Mouse (Mus musculus) forebrain, embryonic 12.5 days (tissue): ENCODE data around the gene Sema4a. TPM values are rescaled to one million over a fixed set of nuclear protein-coding genes. Genes with fewer than 3 reads are reported as not detected.
A peak's percentile ranks its signal among the peaks of the same experiment; 100 is the strongest.

Experiments used
- ATAC-seq: fragments of 200-750 bp; cut with Nextera tagmentation; 2 replicates; pipeline ENCODE4 v1.8.0; 2017; ENCODE audit warnings: moderate TSS enrichment; ENCODE audit not compliant: low FRiP score
- H3K27ac ChIP-seq: fragments of 300-500 bp; sonication (generic); 2 replicates; pipeline ENCODE4 v1.5.1; 2016; ENCODE audit warnings: mild to moderate bottlenecking
- H3K27me3 ChIP-seq: fragments of 300-500 bp; sonication (generic); 2 replicates; pipeline ENCODE4 v1.6.1; 2016; ENCODE audit warnings: mild to moderate bottlenecking
- H3K36me3 ChIP-seq: fragments of 300-500 bp; sonication (generic); replicated peaks from 2 replicates; pipeline ENCODE4 v1.6.1; 2016; ENCODE audit warnings: mild to moderate bottlenecking
- H3K4me1 ChIP-seq: fragments of 300-500 bp; sonication (generic); 2 replicates; pipeline ENCODE4 v1.6.1; 2016
- H3K4me2 ChIP-seq: fragments of 300-500 bp; sonication (generic); 2 replicates; pipeline ENCODE4 v1.6.1; 2016; ENCODE audit warnings: mild to moderate bottlenecking, moderate library complexity
- H3K4me3 ChIP-seq: fragments of 300-500 bp; sonication (generic); replicated peaks from 2 replicates; pipeline ENCODE4 v1.5.1; 2016; ENCODE audit warnings: mild to moderate bottlenecking
- H3K9ac ChIP-seq: fragments of 300-500 bp; sonication (generic); 2 replicates; pipeline ENCODE4 v1.6.1; 2016; ENCODE audit warnings: mild to moderate bottlenecking
- H3K9me3 ChIP-seq: fragments of 300-500 bp; sonication (generic); 2 replicates; pipeline ENCODE4 v1.6.1; 2016
- WGBS: fragments of 180-500 bp; shearing (Covaris S2); methylation state at CpG from one replicate; pipeline ENCODE4 v1.1.7; 2016; 5-methylcytosine and 5-hydroxymethylcytosine counted together
- polyA plus RNA-seq: library from polyadenylated mRNA; unstranded; fragments of >200 nt; fragmentation: Nextera tagmentation; extraction: Ambion mirVana; gene quantifications from 2 replicates; pipeline ENCODE4 v1.2.1, GENCODE M21; 2016

Sema4a gene
- polyA plus RNA-seq, 1 experiment from 2014 or later, result 15.3 TPM

DNA sequence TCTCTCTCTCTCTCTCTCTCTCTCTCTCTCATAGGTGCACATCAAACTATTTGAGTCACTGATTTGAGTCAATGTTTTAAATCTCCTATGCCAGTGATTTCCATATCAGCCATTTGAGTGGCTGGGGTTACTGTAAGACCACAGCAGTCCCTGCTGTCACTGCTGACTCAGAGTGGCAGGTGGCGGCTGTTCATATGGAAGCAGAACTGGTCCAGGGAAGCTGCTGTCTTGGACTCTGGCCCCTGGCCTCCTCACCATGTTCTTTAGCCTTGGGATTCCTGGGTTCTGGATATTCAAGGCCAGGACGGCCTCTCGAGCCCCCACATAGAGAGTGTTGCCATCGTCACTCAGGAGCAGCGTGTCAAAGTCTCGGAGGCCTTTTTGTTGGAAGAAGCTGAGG is 8.3 kb downstream of the Sema4a start:
- H3K4me3 ChIP-seq, result no peak overlapping the region
- peaks cover 13% of the 10 kb centered on the region for H3K36me3 ChIP-seq
- peaks cover 10% of the 10 kb centered on the region; the same call in 1 of the 2 replicates for H3K27me3 ChIP-seq
- H3K9me3 ChIP-seq, result no peaks in the 10 kb centered on the region
- H3K27ac ChIP-seq, result no peak overlapping the region
- WGBS, result 79% methylated on average over 6 of the region's 6 CpGs
- no peak for ATAC-seq
- H3K4me2 ChIP-seq, result no peak overlapping the region
- H3K9ac ChIP-seq, result no peak overlapping the region
- H3K4me1 ChIP-seq, result peaks cover 28% of the 10 kb centered on the region

DNA sequence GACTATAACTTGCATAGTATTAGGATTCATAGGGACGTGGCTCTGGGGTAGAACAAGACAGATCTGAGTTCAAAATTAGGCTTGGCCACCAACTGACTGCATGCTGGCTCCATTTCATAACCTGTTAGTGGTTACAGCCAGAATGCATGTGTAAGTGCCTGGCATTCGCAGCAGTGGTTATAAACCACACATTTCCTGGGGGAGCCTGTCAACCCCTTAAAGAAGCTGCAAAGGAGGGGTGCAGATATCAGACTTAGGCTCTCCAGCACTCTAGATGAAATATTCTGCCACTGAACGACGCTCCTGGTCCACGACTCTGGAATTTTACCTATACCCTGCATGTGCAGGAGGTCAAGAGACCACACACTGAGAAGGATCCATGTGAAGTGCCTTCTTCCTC is 8.7 kb downstream of the Sema4a start:
- peaks cover 14% of the 10 kb centered on the region for H3K36me3 ChIP-seq
- 82% methylated on average over 5 of the region's 5 CpGs for WGBS

DNA sequence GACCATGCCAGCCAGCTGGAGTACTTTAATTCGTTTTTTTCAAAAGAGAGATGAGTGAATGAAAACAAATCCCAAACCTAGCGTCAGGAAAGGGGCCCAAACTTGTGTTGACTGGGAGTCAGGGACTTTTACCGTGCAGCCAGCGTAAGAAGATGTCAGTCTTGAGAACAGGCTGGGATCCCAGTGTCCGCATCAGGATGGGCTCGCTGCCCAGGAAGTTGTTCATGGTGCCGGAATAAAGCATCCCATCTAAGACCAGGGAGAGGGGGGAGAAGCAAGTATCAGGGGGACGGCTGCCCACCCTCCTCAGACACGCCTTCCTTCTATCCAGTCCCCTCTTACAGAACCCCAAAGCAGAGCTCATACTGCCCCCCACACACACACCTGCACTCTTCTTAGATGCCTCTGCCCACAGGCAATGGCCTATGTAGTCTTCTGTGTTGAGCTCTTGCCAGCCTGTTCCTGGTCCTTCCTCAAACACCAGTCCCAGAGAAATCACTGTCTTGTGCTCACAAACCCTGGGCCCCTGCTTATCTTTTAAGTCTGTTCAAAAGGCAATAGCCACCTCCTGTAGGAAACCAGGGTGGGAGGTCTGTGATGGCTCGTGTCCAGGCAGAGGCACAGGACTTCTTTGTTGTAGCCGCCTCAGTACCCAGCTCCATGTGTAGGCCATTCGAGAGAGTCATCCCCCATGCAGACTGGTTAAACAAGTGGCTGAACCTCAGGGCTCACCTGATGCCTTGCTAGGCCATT is 10.4 kb downstream of the Sema4a start:
- no peaks in the 10 kb centered on the region for H3K9me3 ChIP-seq
- H3K36me3 ChIP-seq, result peaks cover 14% of the 10 kb centered on the region
- no peak overlapping the region for H3K27ac ChIP-seq
- no peak overlapping the region for H3K9ac ChIP-seq
- peaks cover 18% of the 10 kb centered on the region for H3K4me1 ChIP-seq
- H3K27me3 ChIP-seq, result peaks cover 9% of the 10 kb centered on the region; the same call in 1 of the 2 replicates
- H3K4me3 ChIP-seq, result no peak overlapping the region
- no peak for ATAC-seq
- H3K4me2 ChIP-seq, result no peak overlapping the region
- WGBS, result 78% methylated on average over 12 of the region's 12 CpGs

More for the DNA sequence above, 8.7 kb downstream of the Sema4a start:
- Histone ChIP-seq H3K4me1 (peaks cover 24% of the 10 kb centered on the region), H3K9ac (no peak overlapping the region), H3K4me2 (no peak overlapping the region), H3K27ac (no peak overlapping the region), H3K27me3 (peaks cover 10% of the 10 kb centered on the region; the same call in 1 of the 2 replicates), H3K4me3 (no peak overlapping the region), H3K9me3 (no peaks in the 10 kb centered on the region)
- no peak for ATAC-seq

DNA sequence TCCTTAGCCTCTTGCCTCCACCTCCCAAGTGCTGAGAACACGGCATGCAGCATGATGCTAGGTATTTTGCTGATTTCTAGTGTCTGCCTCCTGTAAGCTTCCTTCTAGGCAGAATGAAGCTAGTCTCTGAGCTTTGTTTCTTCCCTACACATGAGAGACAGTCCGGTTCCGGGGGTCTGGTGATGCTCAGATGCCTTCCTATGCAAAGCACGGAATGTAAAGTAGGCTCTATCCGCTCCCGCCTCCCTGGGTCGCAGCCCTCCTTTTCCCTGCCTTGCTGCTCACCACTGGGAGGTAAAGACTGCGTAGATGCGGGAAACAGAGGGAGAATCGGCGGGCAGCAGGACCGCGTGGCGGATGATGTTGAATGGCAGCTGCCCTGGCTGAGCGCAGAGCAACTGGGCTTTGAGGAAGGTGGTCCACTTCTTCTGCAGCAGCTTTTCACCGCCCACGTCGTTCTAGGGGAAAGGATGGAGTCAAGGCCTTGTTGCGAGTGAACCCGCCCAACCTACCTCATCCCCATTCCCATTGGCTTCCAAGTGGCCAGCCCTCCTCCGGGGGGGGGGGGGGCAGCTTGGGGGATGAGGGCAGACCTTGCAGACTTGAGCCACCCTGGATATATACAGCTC is 11.5 kb downstream of the Sema4a start:
- peak overlapping the region; percentile 48 for H3K4me2 ChIP-seq
- H3K27me3 ChIP-seq, result 0 out of 2 replicates have a peak, but pooled peaks cover 3% of the 10 kb centered on the region
- H3K4me3 ChIP-seq, result peak overlapping the region; percentile 26
- 5% methylated on average over 21 of the region's 21 CpGs for WGBS
- ATAC-seq, result peak; percentile 69
- H3K9me3 ChIP-seq, result no peaks in the 10 kb centered on the region
- peaks cover 21% of the 10 kb centered on the region for H3K4me1 ChIP-seq
- H3K27ac ChIP-seq, result peak overlapping the region; percentile 65
- H3K9ac ChIP-seq, result peak overlapping the region; percentile 49
- peaks cover 14% of the 10 kb centered on the region for H3K36me3 ChIP-seq

DNA sequence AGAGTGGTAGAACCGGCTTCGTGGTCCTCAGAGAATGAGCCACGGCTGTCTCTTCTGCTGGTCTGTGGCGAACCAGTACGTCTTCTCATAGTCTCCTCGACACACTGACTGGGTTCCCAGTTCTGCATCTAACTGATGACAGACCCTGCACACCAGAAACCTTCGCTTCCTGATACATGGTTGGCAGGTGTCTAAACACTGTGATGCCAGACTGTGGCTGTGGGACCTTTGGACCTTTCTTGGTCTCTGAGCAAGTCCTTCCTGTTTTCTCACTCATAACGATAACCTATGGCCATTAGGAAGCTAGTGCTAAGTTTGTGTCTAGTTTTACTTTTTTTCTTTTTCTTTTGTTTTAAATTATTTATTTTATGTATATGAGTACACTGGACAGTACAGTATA is 12.5 kb downstream of the Sema4a start:
- Histone ChIP-seq H3K9ac (no peak overlapping the region), H3K4me3 (no peak overlapping the region), H3K36me3 (peaks cover 14% of the 10 kb centered on the region), H3K9me3 (no peaks in the 10 kb centered on the region), H3K4me1 (peaks cover 21% of the 10 kb centered on the region), H3K27me3 (0 out of 2 replicates have a peak, but pooled peaks cover 3% of the 10 kb centered on the region), H3K27ac (no peak overlapping the region), H3K4me2 (no peak overlapping the region)
- 95% methylated on average over 8 of the region's 8 CpGs for WGBS
- ATAC-seq, result no peak

DNA sequence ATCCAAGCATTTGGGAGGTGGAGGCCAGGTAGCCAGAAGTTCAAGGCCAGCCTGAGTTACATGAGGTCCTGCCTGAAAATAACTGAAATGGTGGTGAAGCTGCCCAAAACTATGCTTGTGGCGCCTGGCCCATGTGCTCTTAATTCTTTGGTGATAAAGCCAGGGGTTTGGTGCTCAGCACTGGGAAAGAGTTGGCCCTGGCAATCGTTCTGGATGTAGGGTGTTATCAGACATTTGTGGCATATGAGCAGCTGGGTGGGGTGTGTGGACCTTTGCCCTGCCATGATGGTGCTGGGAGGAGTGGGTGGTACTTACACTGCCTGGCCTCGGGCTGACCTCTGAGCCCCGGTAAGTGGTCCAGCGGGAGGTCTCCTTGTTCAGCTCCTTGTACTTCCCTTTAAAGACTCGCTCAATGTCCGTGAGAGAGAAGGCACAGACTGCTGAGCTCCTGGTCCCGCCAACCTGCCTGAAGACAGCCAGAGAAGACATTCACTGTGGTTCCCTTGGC is 13.3 kb downstream of the Sema4a start:
- H3K36me3 ChIP-seq, result peaks cover 13% of the 10 kb centered on the region
- ATAC-seq, result no peak
- H3K9ac ChIP-seq, result no peak overlapping the region
- no peak overlapping the region for H3K4me2 ChIP-seq
- no peaks in the 10 kb centered on the region for H3K9me3 ChIP-seq
- no peak overlapping the region for H3K27ac ChIP-seq
- whole genome bisulfite sequencing, result 69% methylated on average over 8 of the region's 8 CpGs
- H3K4me1 ChIP-seq, result peaks cover 18% of the 10 kb centered on the region
- H3K4me3 ChIP-seq, result no peak overlapping the region
- H3K27me3 ChIP-seq, result 0 out of 2 replicates have a peak, but pooled peaks cover 3% of the 10 kb centered on the region

DNA sequence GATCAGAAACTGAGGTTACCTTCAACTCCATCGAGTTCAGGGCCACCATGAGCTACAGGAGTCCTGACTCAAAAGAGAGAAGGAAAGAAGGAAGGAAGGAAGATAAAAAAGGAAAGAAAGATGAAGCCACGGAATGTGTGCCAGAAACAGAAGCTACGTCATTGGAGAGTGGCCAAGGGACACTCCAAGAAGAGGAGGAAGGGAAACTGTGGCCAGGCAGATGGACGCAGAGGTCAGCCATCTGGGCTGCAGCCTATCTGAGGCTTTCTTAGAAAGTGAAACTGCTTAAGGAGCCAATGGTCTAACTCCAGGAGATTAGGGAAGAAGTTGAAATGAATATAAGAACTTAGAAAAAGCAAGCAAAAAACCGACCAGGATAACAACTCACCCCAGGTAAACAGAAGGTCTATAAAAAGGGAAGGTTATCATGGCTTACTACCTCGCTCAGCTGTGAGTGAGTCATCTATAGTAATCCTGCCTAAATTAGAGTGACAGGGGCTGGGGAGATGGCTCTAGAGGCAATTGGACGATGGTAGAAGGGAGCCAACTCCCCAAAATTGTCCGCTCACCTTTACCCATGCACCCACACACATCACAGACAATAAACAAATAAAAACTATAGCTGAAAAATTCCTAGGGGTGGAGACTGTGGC is 14.4 kb downstream of the Sema4a start:
- Histone ChIP-seq H3K9ac (no peak overlapping the region), H3K4me2 (no peak overlapping the region), H3K27me3 (0 out of 2 replicates have a peak, but pooled peaks cover 3% of the 10 kb centered on the region), H3K36me3 (peaks cover 13% of the 10 kb centered on the region), H3K9me3 (no peaks in the 10 kb centered on the region), H3K4me3 (no peak overlapping the region), H3K27ac (no peak overlapping the region), H3K4me1 (peaks cover 18% of the 10 kb centered on the region)
- ATAC-seq, result no peak
- 82% methylated on average over 8 of the region's 8 CpGs for WGBS

DNA sequence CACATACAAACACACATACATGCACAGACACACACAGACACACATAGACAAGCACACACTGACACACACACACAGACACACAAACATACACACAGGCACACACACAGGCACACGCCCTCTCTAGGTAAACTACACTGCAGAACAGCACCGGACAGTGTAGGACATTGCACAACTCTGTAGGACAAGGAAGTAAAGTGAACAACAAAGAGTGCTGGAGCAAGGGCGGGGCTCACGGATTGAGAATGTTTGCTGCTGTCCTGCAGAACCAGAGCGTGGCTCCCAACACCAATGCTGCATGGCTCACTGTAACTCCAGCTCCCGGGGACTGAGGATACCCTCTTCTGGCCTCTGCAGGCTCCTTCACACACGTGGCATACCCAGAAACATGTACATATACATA is 18.1 kb downstream of the Sema4a start:
- no peak for ATAC-seq
- H3K4me1 ChIP-seq, result peaks cover 15% of the 10 kb centered on the region
- H3K4me2 ChIP-seq, result no peak overlapping the region
- H3K36me3 ChIP-seq, result peaks cover 8% of the 10 kb centered on the region; the same call in 1 of the 2 replicates
- H3K27ac ChIP-seq, result no peak overlapping the region
- no peak overlapping the region for H3K9ac ChIP-seq
- H3K9me3 ChIP-seq, result no peaks in the 10 kb centered on the region
- 79% methylated on average over 7 of the region's 7 CpGs for WGBS
- 0 out of 2 replicates have a peak, but pooled peaks cover 4% of the 10 kb centered on the region for H3K27me3 ChIP-seq
- no peak overlapping the region for H3K4me3 ChIP-seq

DNA sequence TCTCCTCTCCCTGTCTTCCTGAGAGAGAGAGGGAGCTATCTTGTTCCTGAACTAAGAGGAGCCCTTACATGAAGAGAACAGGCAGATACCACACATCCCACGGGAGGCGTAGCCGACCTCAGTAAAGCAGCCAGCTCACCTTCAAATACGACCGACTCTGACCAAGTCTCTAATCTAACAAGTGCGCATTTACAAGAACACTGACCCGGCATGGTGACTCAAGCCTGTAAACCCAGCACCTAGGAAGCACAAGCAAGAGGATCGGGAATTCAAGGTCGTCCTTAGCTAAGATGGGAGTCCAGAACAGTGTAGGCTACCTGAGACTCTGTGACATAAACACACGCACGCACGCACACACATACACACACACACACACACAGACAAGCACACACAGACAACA is 18.5 kb downstream of the Sema4a start:
- Histone ChIP-seq H3K27me3 (0 out of 2 replicates have a peak, but pooled peaks cover 4% of the 10 kb centered on the region), H3K9ac (no peak overlapping the region), H3K4me2 (no peak overlapping the region), H3K4me3 (no peak overlapping the region), H3K36me3 (0 out of 2 replicates have a peak, but pooled peaks cover 5% of the 10 kb centered on the region), H3K27ac (no peak overlapping the region), H3K9me3 (no peaks in the 10 kb centered on the region), H3K4me1 (peaks cover 19% of the 10 kb centered on the region)
- no peak for ATAC-seq
- WGBS, result 87% methylated on average over 12 of the region's 12 CpGs

DNA sequence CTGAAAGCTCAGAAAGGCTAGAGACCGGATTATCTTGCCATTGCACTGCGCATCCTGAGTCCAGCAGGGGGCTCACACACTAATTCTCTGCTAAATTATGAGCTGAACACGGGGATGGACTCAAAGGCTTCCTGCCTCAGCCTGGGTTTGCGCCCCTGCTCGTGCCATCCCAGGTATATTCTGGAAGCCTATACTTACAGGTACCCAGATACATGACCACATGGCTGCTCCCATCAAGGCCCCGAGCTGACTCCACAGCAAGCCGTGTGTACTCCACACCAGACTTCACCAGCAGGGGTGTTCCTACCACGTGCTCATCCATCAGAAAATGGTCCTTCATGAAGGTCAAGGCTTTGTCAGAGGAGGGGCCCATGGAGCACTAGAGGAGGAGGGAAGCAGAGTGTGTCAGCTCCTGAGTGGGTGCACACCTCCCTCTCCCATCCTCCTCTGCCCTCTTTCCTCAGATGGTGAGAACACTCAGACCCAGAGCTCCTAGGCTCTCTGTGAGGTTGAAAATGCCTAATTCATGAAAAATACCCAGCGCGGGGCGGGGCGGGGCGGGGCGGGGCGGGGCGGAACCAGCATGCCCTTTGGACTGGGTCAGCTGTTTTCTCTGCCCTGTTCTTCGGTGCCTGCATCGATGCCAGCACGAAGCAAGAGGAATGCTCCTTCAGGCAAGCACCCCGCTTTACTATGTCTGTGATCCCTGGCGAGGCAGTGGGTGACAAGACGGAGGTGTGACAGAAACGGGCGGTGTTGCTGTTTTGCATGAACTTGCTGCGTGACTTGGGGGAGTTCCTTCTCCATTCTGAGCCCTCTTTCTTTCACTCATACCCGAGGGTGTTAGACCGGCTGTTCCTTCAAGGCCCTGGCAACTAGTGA is 20.2 kb downstream of the Sema4a start:
- H3K9me3 ChIP-seq, result no peaks in the 10 kb centered on the region
- peak overlapping the region; percentile 27; the same call in 1 of the 2 replicates for H3K9ac ChIP-seq
- WGBS, result 31% methylated on average over 25 of the region's 27 CpGs
- H3K27ac ChIP-seq, result no peak overlapping the region
- 0 out of 2 replicates have a peak, but pooled peaks cover 4% of the 10 kb centered on the region for H3K27me3 ChIP-seq
- peak overlapping the region; percentile 31 for H3K4me2 ChIP-seq
- ATAC-seq, result no peak
- peaks cover 32% of the 10 kb centered on the region for H3K4me1 ChIP-seq
- peaks cover 7% of the 10 kb centered on the region; the same call in 1 of the 2 replicates for H3K36me3 ChIP-seq
- no peak overlapping the region for H3K4me3 ChIP-seq

DNA sequence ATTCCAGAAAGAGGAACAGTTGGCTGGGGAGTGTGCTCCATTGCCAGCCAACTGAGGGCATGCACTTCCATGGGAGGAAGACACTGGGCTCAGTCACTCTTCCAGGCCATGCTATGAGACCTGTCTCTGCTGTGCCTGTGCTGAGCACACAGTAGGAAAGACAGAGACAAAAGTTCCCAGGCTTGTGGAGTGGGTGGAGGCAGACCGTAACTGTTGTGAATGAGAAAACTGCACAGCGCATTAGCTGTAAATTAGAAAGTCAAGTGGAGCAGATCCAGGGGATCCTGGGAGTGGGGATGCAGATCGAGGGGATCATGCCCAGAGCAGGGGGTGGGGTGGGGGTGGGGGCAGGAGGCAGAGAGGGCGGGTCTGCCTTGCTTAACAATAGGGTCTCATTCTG is 21.4 kb downstream of the Sema4a start:
- peaks cover 29% of the 10 kb centered on the region for H3K4me1 ChIP-seq
- H3K4me3 ChIP-seq, result no peak overlapping the region
- no peak for ATAC-seq

More for the DNA sequence above, 21.4 kb downstream of the Sema4a start:
- H3K9me3 ChIP-seq, result no peaks in the 10 kb centered on the region
- H3K36me3 ChIP-seq, result peaks cover 9% of the 10 kb centered on the region; the same call in 1 of the 2 replicates
- 50% methylated on average over 4 of the region's 4 CpGs for WGBS
- H3K27ac ChIP-seq, result no peak overlapping the region
- no peak overlapping the region for H3K4me2 ChIP-seq
- H3K9ac ChIP-seq, result no peak overlapping the region
- 0 out of 2 replicates have a peak, but pooled peaks cover 4% of the 10 kb centered on the region for H3K27me3 ChIP-seq
